Mouse (Mus musculus): Measurements from ENCODE around the gene Shank1.

Gene Shank1

GRCm38 (mm10) chr7:44304775-44305641, 5.0 kb upstream of the Shank1 start:
- DNase-seq (ENCODE audit: low read depth, low spot score) = peak; percentile 100

GRCm38 (mm10) chr7:44305686-44306085, 4.4 kb upstream of the Shank1 start:
- DNase-seq (ENCODE audit: low read depth, low spot score) = no peak

GRCm38 (mm10) chr7:44306516-44307240, 3.4 kb upstream of the Shank1 start, which contains the start of gene Clec11a:
Gene Clec11a (minus strand): TSS chr7:44306902.
- DNase-seq (ENCODE audit: low read depth, low spot score) = no peak

GRCm38 (mm10) chr7:44307261-44308020, 2.6 kb upstream of the Shank1 start:
- no peak for DNase-seq (ENCODE audit: low read depth, low spot score)

- DNase-seq (ENCODE audit: low read depth, low spot score) = peak; percentile 32
Measured at GRCm38 (mm10) chr7:44310285-44310877, 328 bp downstream of the Shank1 start.

- DNase-seq (ENCODE audit: low read depth, low spot score) = peak; percentile 57
Measured at GRCm38 (mm10) chr7:44310878-44311712, 1.0 kb downstream of the Shank1 start.

- DNase-seq (ENCODE audit: low read depth, low spot score) = no peak
Measured at GRCm38 (mm10) chr7:44311713-44312304, 1.8 kb downstream of the Shank1 start.

- DNase-seq (ENCODE audit: low read depth, low spot score) = no peak
Measured at GRCm38 (mm10) chr7:44312484-44312883, 2.4 kb downstream of the Shank1 start.

- DNase-seq (ENCODE audit: low read depth, low spot score) = peak; percentile 60
Measured at GRCm38 (mm10) chr7:44317913-44318312, 7.9 kb downstream of the Shank1 start.

- no peak for DNase-seq (ENCODE audit: low read depth, low spot score)
Measured at GRCm38 (mm10) chr7:44320886-44321285, 10.8 kb downstream of the Shank1 start.

GRCm38 (mm10) chr7:44322290-44322689, 12.2 kb downstream of the Shank1 start:
- DNase-seq (ENCODE audit: low read depth, low spot score) = no peak

GRCm38 (mm10) chr7:44326614-44327013, 16.6 kb downstream of the Shank1 start:
- no peak for DNase-seq (ENCODE audit: low read depth, low spot score)

- DNase-seq (ENCODE audit: low read depth, low spot score) = no peak
Measured at GRCm38 (mm10) chr7:44332336-44332735, 22.3 kb downstream of the Shank1 start.

GRCm38 (mm10) chr7:44334139-44334538, 24.1 kb downstream of the Shank1 start:
- no peak for DNase-seq (ENCODE audit: low read depth, low spot score)

- DNase-seq (ENCODE audit: low read depth, low spot score) = peak; percentile 42
Measured at GRCm38 (mm10) chr7:44335031-44335878, 25.2 kb downstream of the Shank1 start.

GRCm38 (mm10) chr7:44336046-44337021, 26.3 kb downstream of the Shank1 start:
- DNase-seq (ENCODE audit: low read depth, low spot score) = no peak

- no peak for DNase-seq (ENCODE audit: low read depth, low spot score)
Measured at GRCm38 (mm10) chr7:44337121-44337849, 27.2 kb downstream of the Shank1 start.
